Mouse (Mus musculus) adrenal gland, postnatal 10 days (tissue): ENCODE results near the gene Gfer. TPM values are rescaled to one million over a fixed set of nuclear protein-coding genes. Genes with fewer than 3 reads are reported as not detected.
A peak's percentile ranks its signal among the peaks of the same experiment; 100 is the strongest.

Source experiments
- DNase-seq: peaks from one replicate; pipeline ENCODE4 v3.0.0; 2021; ENCODE audit warnings: mixed read lengths
- total RNA-seq, 2 experiments: library from RNA; stranded (reverse); gene quantifications; 2 replicates each; pipeline ENCODE4 v1.2.3; 2021

Gene Gfer
- total RNA-seq, 2 experiments from 2014 or later: 36.0 to 36.8 TPM

- peak; percentile 62 for DNase-seq
Measured at GRCm38 (mm10) chr17:24649581-24650069, 46.3 kb downstream of the Gfer start.

DNA sequence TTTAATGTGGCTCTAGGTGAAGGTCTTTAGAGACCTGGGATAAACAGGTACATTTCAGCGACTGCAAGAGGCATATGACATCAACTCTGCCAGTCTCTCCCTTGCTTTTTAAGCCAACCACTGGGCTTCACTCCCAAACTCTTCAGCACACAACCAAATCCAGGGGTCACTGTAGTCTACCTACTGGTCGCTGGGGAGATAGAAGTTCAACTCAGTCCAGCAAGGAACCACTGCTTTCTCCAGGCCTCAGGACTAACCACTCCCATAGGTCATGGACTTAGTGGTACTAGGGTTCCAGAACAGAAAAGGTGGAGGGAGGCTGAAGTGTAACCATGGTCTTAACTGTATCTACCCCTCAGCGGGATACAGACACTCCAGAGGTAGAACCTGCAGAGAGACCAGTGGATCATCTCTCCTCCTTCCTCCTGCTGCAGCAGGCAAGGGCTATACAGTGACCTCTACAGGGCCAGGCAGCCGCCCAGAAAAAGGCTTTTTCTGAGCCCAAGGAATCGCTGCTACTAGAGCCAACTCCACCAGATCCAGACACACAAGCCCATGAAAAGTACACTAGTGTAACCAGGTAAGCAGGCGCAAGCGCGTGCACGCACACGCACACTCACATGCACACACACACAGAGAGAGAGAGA, 47.1 kb downstream of the Gfer start:
- no peak for DNase-seq

DNA sequence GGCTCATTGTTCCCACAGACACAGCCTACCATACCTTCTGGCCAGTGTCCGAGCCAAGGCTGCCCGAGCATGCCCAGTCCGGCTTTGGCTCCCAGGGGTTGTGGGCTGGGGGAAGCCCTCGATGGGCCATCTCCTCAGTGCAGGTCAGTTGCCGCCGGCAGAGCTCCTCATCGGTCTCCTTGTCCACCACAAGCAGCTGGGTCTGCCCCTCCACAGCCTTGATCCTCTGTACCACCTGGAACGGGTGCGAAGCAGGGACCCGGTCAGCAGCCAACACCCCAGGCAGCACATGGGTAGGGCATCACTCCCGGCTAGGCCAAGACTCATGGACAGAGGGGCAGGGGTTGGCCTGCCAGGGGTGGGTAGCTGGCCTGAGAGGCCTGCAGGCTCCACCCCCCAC, 48.5 kb downstream of the Gfer start:
- no peak for DNase-seq

- no peak for DNase-seq
Measured at GRCm38 (mm10) chr17:24646381-24646780, 49.6 kb downstream of the Gfer start.

GRCm38 (mm10) chr17:24645916-24646315, 50.0 kb downstream of the Gfer start:
- no peak for DNase-seq

DNA sequence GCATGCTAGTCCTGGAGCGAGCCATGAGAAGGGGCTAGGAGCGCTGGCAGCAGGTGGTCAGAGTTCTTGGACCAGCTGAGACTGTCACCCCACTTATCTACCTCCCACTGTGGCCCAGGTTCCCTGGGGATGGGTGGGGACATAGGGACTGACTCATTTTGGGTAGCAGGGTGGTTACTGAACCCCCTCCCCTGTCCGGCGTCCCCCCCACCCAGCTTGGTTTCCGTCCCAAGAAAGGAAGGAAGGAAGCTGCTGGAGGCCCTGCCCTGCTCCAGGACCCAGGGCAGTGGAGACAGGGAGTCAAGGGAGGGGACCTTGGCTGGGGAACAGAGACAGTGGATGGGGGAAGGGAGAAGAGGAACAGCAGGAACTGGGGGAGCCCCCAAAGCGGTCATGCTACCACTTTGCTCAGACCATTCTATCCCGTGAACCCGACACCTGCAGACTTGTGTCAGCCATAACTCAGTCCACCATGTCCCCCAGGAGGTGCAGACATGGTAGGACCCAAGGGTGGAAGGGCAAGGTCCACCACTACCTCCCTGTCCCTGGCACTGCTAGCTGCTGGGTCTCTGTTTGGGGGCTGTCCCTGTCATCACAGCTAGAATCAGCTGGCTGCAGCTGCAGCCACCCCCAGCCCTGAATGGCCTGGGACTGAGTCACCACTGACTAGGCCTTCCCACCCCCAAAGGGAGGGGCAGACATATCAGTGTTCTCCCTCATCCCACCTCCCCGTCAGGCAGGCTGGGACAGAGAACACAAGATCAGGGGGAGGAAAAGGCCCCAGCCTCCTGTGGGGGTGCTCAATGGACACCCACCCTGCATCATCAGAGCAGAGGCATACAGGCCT, 50.9 kb downstream of the Gfer start:
- DNase-seq: peak; percentile 58

GRCm38 (mm10) chr17:24644030-24644715, 51.8 kb downstream of the Gfer start:
- no peak for DNase-seq

Other genes starting within 250 kb of the Gfer start
- gene E4f1, start 225.8 kb downstream of the Gfer start, total RNA-seq: 10 to 100 TPM; 19.0 to 25.2 TPM
- gene Pgp, start 225.8 kb downstream of the Gfer start, total RNA-seq: 10 to 100 TPM; 44.0 to 49.2 TPM
- under 1 TPM; 0.36 to 0.51 TPM for gene Bricd5, start 222.3 kb downstream of the Gfer start, total RNA-seq
- gene Mlst8, start 217.1 kb downstream of the Gfer start, total RNA-seq: 10 to 100 TPM; 20.3 to 23.9 TPM
- 10 to 100 TPM; 11.1 to 26.5 TPM for gene Caskin1, start 207.6 kb downstream of the Gfer start, total RNA-seq
- gene Traf7, start 168.2 kb downstream of the Gfer start, total RNA-seq: 100 to 1,000 TPM in 1 of 2 experiments, 10 to 100 TPM in 1; 83.5 to 104 TPM
- 1 to 10 TPM; 1.2 to 1.5 TPM for gene Rab26, start 161.9 kb downstream of the Gfer start, total RNA-seq
- gene Pkd1, start 146.3 kb downstream of the Gfer start, total RNA-seq: 10 to 100 TPM; 40.2 to 51.0 TPM
- gene Tsc2, start 63.5 kb downstream of the Gfer start, total RNA-seq: 100 to 1,000 TPM in 1 of 2 experiments, 10 to 100 TPM in 1; 84.9 to 110 TPM
- gene Nthl1, start 63.5 kb downstream of the Gfer start, total RNA-seq: 10 to 100 TPM in 1 of 2 experiments, 1 to 10 TPM in 1; 6.4 to 11.6 TPM
- gene Slc9a3r2, start 45.8 kb downstream of the Gfer start, total RNA-seq: 10 to 100 TPM; 66.9 to 72.8 TPM
- not detected for gene Npw, start 37.7 kb downstream of the Gfer start, total RNA-seq
- gene Zfp598, start 26.5 kb downstream of the Gfer start, total RNA-seq: 10 to 100 TPM; 38.9 to 42.2 TPM
- gene Syngr3, start 6.2 kb downstream of the Gfer start, total RNA-seq: 10 to 100 TPM in 1 of 2 experiments, 1 to 10 TPM in 1; 5.8 to 11.7 TPM
- gene Noxo1, start 78 bp upstream of the Gfer start, total RNA-seq: 1 to 10 TPM; 4.3 to 6.6 TPM
- 10 to 100 TPM; 39.1 to 39.9 TPM for gene Tbl3, start 11.5 kb upstream of the Gfer start, total RNA-seq
- under 1 TPM in 1 of 2 experiments, not detected in 1; 0.24 TPM for gene Rnf151, start 21.9 kb upstream of the Gfer start, total RNA-seq
- gene Rps2, start 22.0 kb upstream of the Gfer start, total RNA-seq: 100 to 1,000 TPM; 785 to 825 TPM
- 100 to 1,000 TPM; 422 to 522 TPM for gene Ndufb10, start 28.3 kb upstream of the Gfer start, total RNA-seq
- 10 to 100 TPM; 12.0 to 51.3 TPM for gene Rpl3l, start 31.7 kb upstream of the Gfer start, total RNA-seq
- gene Msrb1, start 40.5 kb upstream of the Gfer start, total RNA-seq: 10 to 100 TPM; 75.1 to 93.3 TPM
- 1 to 10 TPM; 1.6 to 2.0 TPM for gene Hs3st6, start 56.8 kb upstream of the Gfer start, total RNA-seq
- under 1 TPM; 0.48 to 0.75 TPM for gene Meiob, start 108.1 kb upstream of the Gfer start, total RNA-seq
- 100 to 1,000 TPM; 132 to 147 TPM for gene Hagh, start 144.0 kb upstream of the Gfer start, total RNA-seq
- 10 to 100 TPM; 43.4 to 52.2 TPM for gene Fahd1, start 154.2 kb upstream of the Gfer start, total RNA-seq
- gene Igfals, start 169.8 kb upstream of the Gfer start, total RNA-seq: 10 to 100 TPM in 1 of 2 experiments, 1 to 10 TPM in 1; 9.1 to 17.1 TPM
- 10 to 100 TPM; 42.2 to 43.7 TPM for gene Nubp2, start 190.2 kb upstream of the Gfer start, total RNA-seq
- 10 to 100 TPM; 31.5 to 35.6 TPM for gene Spsb3, start 190.5 kb upstream of the Gfer start, total RNA-seq
- 10 to 100 TPM; 30.2 to 45.4 TPM for gene Eme2, start 198.9 kb upstream of the Gfer start, total RNA-seq
- 100 to 1,000 TPM; 123 to 140 TPM for gene Mrps34, start 199.0 kb upstream of the Gfer start, total RNA-seq
- 10 to 100 TPM; 43.6 to 51.3 TPM for gene Nme3, start 200.3 kb upstream of the Gfer start, total RNA-seq
- gene Mapk8ip3, start 240.8 kb upstream of the Gfer start, total RNA-seq: 100 to 1,000 TPM in 1 of 2 experiments, 10 to 100 TPM in 1; 63.8 to 110 TPM